Mouse (Mus musculus) adrenal gland, postnatal 0 days (tissue): ENCODE results near the gene Zmiz2. TPM values are rescaled to one million over a fixed set of nuclear protein-coding genes. Genes with fewer than 3 reads are reported as not detected.

ENCODE experiments used
- microRNA-seq: library from miRNA; unstranded; fragments of <30 nt; microRNA quantifications from one replicate; pipeline ENCODE4, GENCODE M21; 2016; ENCODE audit warnings: borderline replicate concordance; ENCODE audit not compliant: insufficient number of aligned reads
- polyA plus RNA-seq: library from polyadenylated mRNA; unstranded; fragments of >200 nt; fragmentation: Nextera tagmentation; extraction: Ambion mirVana; gene quantifications from 2 replicates; pipeline ENCODE4 v1.2.1, GENCODE M21; 2015

The Zmiz2 gene
- polyA plus RNA-seq: 6.6 and 9.3 TPM in 2 replicates

DNA sequence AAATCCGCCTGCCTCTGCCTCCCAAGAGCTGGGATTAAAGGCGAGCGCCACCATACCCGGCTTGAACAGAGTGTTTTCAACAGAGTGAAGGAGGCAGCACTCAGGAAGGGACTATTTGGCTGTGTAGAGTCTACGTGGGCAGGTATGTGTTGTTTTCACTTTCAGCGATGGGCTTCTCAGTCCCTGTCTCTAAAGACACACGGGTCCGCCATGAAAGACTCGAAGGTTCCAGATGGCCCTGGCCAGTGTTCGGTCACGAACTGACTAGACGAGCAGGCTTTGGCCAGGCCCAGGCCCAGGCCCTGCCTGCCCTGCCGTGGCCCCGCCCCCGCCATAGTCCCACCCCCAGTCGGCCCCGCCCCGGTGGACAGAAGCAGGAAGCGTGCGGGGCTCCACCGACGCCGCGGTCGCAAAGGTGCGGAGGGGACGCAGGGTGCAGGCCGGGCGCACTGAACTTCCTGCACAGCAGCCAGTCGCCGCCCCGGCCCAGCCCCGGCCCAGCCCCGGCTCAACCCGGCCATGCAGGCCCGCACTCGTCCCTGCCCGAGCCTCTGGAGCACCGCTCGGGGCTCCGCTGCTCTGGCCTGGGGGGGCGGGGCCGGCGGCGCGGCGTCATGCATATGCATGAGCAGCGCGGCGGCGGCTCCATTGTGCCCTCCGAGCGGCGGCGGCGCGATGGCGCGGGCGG is at the start of gene Zmiz2:
Zmiz2 (plus strand) TSS at position 349 of the 688 bp plus-strand sequence.

DNA sequence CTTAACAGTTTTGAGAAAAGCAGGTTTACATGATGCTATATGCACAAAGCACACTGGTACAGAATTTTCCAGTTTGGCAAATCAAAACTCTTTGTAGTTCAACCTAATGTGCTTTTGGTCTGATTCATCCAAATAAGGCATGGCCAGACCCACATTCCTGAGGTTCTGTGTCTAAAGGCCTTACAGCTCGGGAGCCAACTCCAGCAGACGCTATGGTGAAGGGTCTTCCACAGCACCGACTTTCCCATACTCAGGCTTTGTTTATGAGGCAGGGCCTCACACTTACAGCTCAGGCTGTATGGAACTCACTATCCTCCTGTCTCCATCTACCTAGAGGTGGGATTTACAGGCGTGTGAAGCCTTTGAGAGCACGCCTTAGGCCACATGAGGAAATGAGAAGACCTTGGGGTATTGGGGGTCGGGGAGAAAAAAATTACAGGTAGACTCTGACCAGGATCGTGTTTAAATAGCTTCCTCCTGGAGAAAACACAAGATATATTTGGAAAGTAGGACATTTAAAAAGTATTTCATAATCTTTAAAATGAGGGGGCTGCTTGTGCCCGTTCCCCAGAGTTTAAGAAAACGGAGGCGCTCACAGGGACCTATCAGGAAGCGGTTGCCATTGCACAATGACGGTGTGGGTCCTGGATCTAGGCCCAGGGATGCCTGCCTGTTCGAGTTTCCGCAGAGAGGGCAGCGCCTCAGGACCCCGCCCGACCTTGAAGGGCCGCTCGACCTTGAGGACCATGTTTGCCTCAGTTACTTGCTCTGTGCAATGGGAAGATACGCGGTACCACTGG is 26.1 kb downstream of the Zmiz2 start, which contains the start of gene Ppia:
Ppia (plus strand) TSS at position 693 of the 800 bp plus-strand sequence.

DNA sequence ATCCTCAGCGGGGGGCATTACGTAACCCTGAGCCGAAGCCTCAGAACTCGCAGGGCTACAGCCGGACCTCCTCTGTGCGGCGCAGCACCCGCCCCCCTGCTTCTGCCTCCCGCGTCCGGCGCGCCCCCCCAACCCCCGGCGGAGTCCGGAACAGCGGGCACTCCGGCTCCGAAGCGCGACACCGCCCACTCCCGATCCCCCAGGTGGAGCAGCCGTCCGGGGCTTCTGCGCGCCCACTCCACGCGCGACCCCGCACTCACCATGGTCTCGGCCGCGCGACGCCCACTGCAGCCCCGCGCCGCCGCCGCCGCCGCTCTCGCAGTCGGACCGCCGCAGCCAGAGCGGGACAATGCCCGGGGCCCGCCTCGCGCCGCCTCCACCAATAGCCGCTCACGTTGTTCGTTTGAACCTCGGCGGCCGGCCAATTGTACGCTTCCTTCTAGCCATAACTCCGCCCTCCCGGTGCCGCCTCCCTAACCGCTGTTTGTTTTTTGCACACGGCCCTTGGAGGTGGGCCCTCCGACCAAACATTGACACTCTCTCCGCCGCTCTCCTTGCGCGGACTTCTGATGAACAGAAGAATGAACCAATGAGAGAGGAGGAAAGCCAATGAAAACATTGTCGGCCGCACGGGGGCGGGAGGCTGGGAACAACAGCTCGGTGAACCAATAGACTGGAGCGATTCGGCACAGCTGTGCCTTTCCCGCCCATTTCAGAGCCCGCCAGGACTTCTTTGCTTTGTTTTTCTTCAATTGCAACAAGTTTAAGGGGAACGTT is 55.4 kb downstream of the Zmiz2 start, which contains the start of gene H2afv:
H2afv (minus strand) TSS at position 367 of the 777 bp plus-strand sequence.

Small RNA genes within 50 kb of the gene (microRNA-seq; reads per million reads assigned to microRNA genes)
- 1.8 reads per million for gene Mir7651

Other genes with a start within 250 kb of the Zmiz2 start
- 0.40 and 0.47 TPM in 2 replicates for gene A730071L15Rik, start 189.0 kb upstream of the Zmiz2 start, polyA plus RNA-seq
- gene Nudcd3, start 188.7 kb upstream of the Zmiz2 start, polyA plus RNA-seq: 23.1 and 26.0 TPM in 2 replicates
- gene Npc1l1, start 158.9 kb upstream of the Zmiz2 start, polyA plus RNA-seq: 0.39 TPM in 1 of 2 replicates, not detected in the other
- 45.9 and 67.8 TPM in 2 replicates for gene Ddx56, start 121.3 kb upstream of the Zmiz2 start, polyA plus RNA-seq
- 109 and 133 TPM in 2 replicates for gene Tmed4, start 114.2 kb upstream of the Zmiz2 start, polyA plus RNA-seq
- 66.6 and 113 TPM in 2 replicates for gene Ogdh, start 97.4 kb upstream of the Zmiz2 start, polyA plus RNA-seq
- 5,985 and 7,192 TPM in 2 replicates for gene Ppia, start 26.4 kb downstream of the Zmiz2 start, polyA plus RNA-seq
- 261 and 304 TPM in 2 replicates for gene H2afv, start 55.4 kb downstream of the Zmiz2 start, polyA plus RNA-seq
- 10.9 and 13.8 TPM in 2 replicates for gene Purb, start 86.8 kb downstream of the Zmiz2 start, polyA plus RNA-seq
- gene Myo1g, start 131.9 kb downstream of the Zmiz2 start, polyA plus RNA-seq: 1.7 and 1.8 TPM in 2 replicates
- gene Ccm2, start 157.8 kb downstream of the Zmiz2 start, polyA plus RNA-seq: 52.5 and 56.5 TPM in 2 replicates
- gene Nacad, start 217.0 kb downstream of the Zmiz2 start, polyA plus RNA-seq: 10.3 and 27.2 TPM in 2 replicates
- 15.0 and 23.2 TPM in 2 replicates for gene Tbrg4, start 237.0 kb downstream of the Zmiz2 start, polyA plus RNA-seq
- not detected in 2 replicates for gene Wap, start 249.6 kb downstream of the Zmiz2 start, polyA plus RNA-seq